Mouse (Mus musculus) embryonic facial prominence, embryonic 10.5 days (tissue): ENCODE results near the gene Bri3. TPM values are rescaled to one million over a fixed set of nuclear protein-coding genes. Genes with fewer than 3 reads are reported as not detected.

Experiments
- DNase-seq: peaks from one replicate; pipeline ENCODE4 v3.0.0-alpha.2; 2017; ENCODE audit warnings: low spot score
- H3K27ac ChIP-seq: fragments of 300-500 bp; sonication (generic); replicated peaks from 2 replicates; pipeline ENCODE4 v1.5.1; 2016; ENCODE audit warnings: mild to moderate bottlenecking
- H3K27me3 ChIP-seq: fragments of 300-500 bp; sonication (generic); replicated peaks from 2 replicates; pipeline ENCODE4 v1.6.1; 2016; ENCODE audit warnings: low read depth, mild to moderate bottlenecking; ENCODE audit not compliant: poor library complexity, severe bottlenecking
- H3K36me3 ChIP-seq: fragments of 300-500 bp; sonication (generic); replicated peaks from 2 replicates; pipeline ENCODE4 v1.6.1; 2016; ENCODE audit warnings: mild to moderate bottlenecking, moderate library complexity
- H3K4me1 ChIP-seq: fragments of 300-500 bp; sonication (generic); 2 replicates; pipeline ENCODE4 v1.6.1; 2016
- H3K4me3 ChIP-seq: fragments of 300-500 bp; sonication (generic); 2 replicates; pipeline ENCODE4 v1.5.1; 2016; ENCODE audit warnings: mild to moderate bottlenecking, moderate library complexity
- H3K9me3 ChIP-seq: fragments of 300-500 bp; sonication (generic); 2 replicates; pipeline ENCODE4 v1.6.1; 2016; ENCODE audit warnings: mild to moderate bottlenecking
- WGBS: fragments of 180-500 bp; shearing (Covaris S2); methylation state at CpG from one replicate; pipeline ENCODE4 v1.1.7; 2016; 5-methylcytosine and 5-hydroxymethylcytosine counted together
- polyA plus RNA-seq: library from polyadenylated mRNA; unstranded; fragments of >200 nt; fragmentation: Nextera tagmentation; extraction: Ambion mirVana; gene quantifications from 2 replicates; pipeline ENCODE4 v1.2.1, GENCODE M21; 2016

The Bri3 gene
- polyA plus RNA-seq, 1 experiment from 2014 or later: 119 TPM

- Histone ChIP-seq H3K4me1 (peaks cover 37% of the 10 kb centered on the region), H3K27ac (no peak overlapping the region), H3K4me3 (no peak overlapping the region), H3K9me3 (no peaks in the 10 kb centered on the region), H3K27me3 (no peaks in the 10 kb centered on the region), H3K36me3 (peaks cover 22% of the 10 kb centered on the region)
- 91% methylated on average over 5 of the region's 5 CpGs for WGBS
- DNase-seq: no peak
Observed at GRCm38 (mm10) chr5:144219936-144220335, 24.3 kb upstream of the Bri3 start.

- Histone ChIP-seq H3K4me3 (no peak overlapping the region), H3K27me3 (no peaks in the 10 kb centered on the region), H3K9me3 (no peaks in the 10 kb centered on the region), H3K4me1 (peaks cover 37% of the 10 kb centered on the region), H3K36me3 (peaks cover 12% of the 10 kb centered on the region), H3K27ac (no peak overlapping the region)
- no peak for DNase-seq
- WGBS: 72% methylated on average over 4 of the region's 4 CpGs
Observed at GRCm38 (mm10) chr5:144221305-144221704, 22.9 kb upstream of the Bri3 start.

- H3K9me3 ChIP-seq: no peaks in the 10 kb centered on the region
- no peaks in the 10 kb centered on the region for H3K27me3 ChIP-seq
- peak overlapping the region; percentile 84 for H3K4me3 ChIP-seq
- peak overlapping the region; percentile 70 for H3K27ac ChIP-seq
- H3K4me1 ChIP-seq: peaks cover 37% of the 10 kb centered on the region
- peak; percentile 17 for DNase-seq
- H3K36me3 ChIP-seq: no peaks in the 10 kb centered on the region
- 4% methylated on average over 25 of the region's 25 CpGs for WGBS
Observed at GRCm38 (mm10) chr5:144222811-144223502, 21.3 kb upstream of the Bri3 start.

GRCm38 (mm10) chr5:144223503-144223862, 20.8 kb upstream of the Bri3 start, which contains the start of gene Tecpr1:
Tecpr1 (minus strand) TSS chr5:144223615.
- Histone ChIP-seq H3K27me3 (no peaks in the 10 kb centered on the region), H3K4me1 (peaks cover 37% of the 10 kb centered on the region), H3K9me3 (no peaks in the 10 kb centered on the region), H3K4me3 (peak within 1 kb of the TSS; percentile 84), H3K27ac (peak within 1 kb of the TSS; percentile 70), H3K36me3 (no peaks in the 10 kb centered on the region)
- under 1% methylated on average over 37 of the region's 37 CpGs for WGBS
- DNase-seq: peak; percentile 96

- no peaks in the 10 kb centered on the region for H3K36me3 ChIP-seq
- H3K9me3 ChIP-seq: no peaks in the 10 kb centered on the region
- H3K4me1 ChIP-seq: peaks cover 34% of the 10 kb centered on the region
- peak overlapping the region; percentile 84 for H3K4me3 ChIP-seq
- peak; percentile 14 for DNase-seq
- peak overlapping the region; percentile 70 for H3K27ac ChIP-seq
- no peaks in the 10 kb centered on the region for H3K27me3 ChIP-seq
- 25% methylated on average over 18 of the region's 18 CpGs for WGBS
Observed at GRCm38 (mm10) chr5:144223899-144224816, 20.1 kb upstream of the Bri3 start.

- no peak for DNase-seq
- Histone ChIP-seq H3K27ac (no peak overlapping the region), H3K4me3 (no peak overlapping the region), H3K4me1 (peaks cover 24% of the 10 kb centered on the region), H3K36me3 (no peaks in the 10 kb centered on the region), H3K27me3 (no peaks in the 10 kb centered on the region), H3K9me3 (peaks cover 3% of the 10 kb centered on the region; the same call in 1 of the 2 replicates)
- WGBS: 24% methylated on average over 11 of the region's 11 CpGs
Observed at GRCm38 (mm10) chr5:144226220-144226619, 18.0 kb upstream of the Bri3 start.

- H3K36me3 ChIP-seq: no peaks in the 10 kb centered on the region
- H3K4me3 ChIP-seq: no peak overlapping the region
- H3K27ac ChIP-seq: no peak overlapping the region
- no peaks in the 10 kb centered on the region for H3K4me1 ChIP-seq
- peaks cover 3% of the 10 kb centered on the region; the same call in 1 of the 2 replicates for H3K9me3 ChIP-seq
- WGBS: 85% methylated on average over 7 of the region's 7 CpGs
- H3K27me3 ChIP-seq: no peaks in the 10 kb centered on the region
- no peak for DNase-seq
Observed at GRCm38 (mm10) chr5:144230216-144230615, 14.0 kb upstream of the Bri3 start.

- no peak for DNase-seq
- Histone ChIP-seq H3K27me3 (no peaks in the 10 kb centered on the region), H3K36me3 (no peaks in the 10 kb centered on the region), H3K27ac (no peak overlapping the region), H3K4me1 (no peaks in the 10 kb centered on the region), H3K4me3 (no peak overlapping the region), H3K9me3 (peaks cover 3% of the 10 kb centered on the region; the same call in 1 of the 2 replicates)
- 59% methylated on average over 1 of the region's 1 CpGs for WGBS
Observed at GRCm38 (mm10) chr5:144231410-144231809, 12.8 kb upstream of the Bri3 start.

GRCm38 (mm10) chr5:144232531-144232930, 11.7 kb upstream of the Bri3 start:
- no peak overlapping the region for H3K27ac ChIP-seq
- H3K36me3 ChIP-seq: no peaks in the 10 kb centered on the region
- H3K4me1 ChIP-seq: no peaks in the 10 kb centered on the region
- H3K9me3 ChIP-seq: peaks cover 3% of the 10 kb centered on the region; the same call in 1 of the 2 replicates
- DNase-seq: no peak
- H3K27me3 ChIP-seq: no peaks in the 10 kb centered on the region
- 85% methylated on average over 5 of the region's 5 CpGs for WGBS
- H3K4me3 ChIP-seq: no peak overlapping the region

GRCm38 (mm10) chr5:144234222-144234621, 10.0 kb upstream of the Bri3 start:
- no peak overlapping the region for H3K27ac ChIP-seq
- H3K36me3 ChIP-seq: no peaks in the 10 kb centered on the region
- peaks cover 3% of the 10 kb centered on the region; the same call in 1 of the 2 replicates for H3K9me3 ChIP-seq
- DNase-seq: no peak
- WGBS: 71% methylated on average over 6 of the region's 6 CpGs
- H3K27me3 ChIP-seq: no peaks in the 10 kb centered on the region
- H3K4me3 ChIP-seq: no peak overlapping the region
- no peaks in the 10 kb centered on the region for H3K4me1 ChIP-seq

GRCm38 (mm10) chr5:144234714-144235113, 9.5 kb upstream of the Bri3 start:
- DNase-seq: no peak
- peaks cover 3% of the 10 kb centered on the region; the same call in 1 of the 2 replicates for H3K9me3 ChIP-seq
- no peaks in the 10 kb centered on the region for H3K36me3 ChIP-seq
- no peaks in the 10 kb centered on the region for H3K27me3 ChIP-seq
- no peak overlapping the region for H3K4me3 ChIP-seq
- WGBS: 89% methylated on average over 7 of the region's 7 CpGs
- no peaks in the 10 kb centered on the region for H3K4me1 ChIP-seq
- H3K27ac ChIP-seq: no peak overlapping the region

- Histone ChIP-seq H3K4me1 (no peaks in the 10 kb centered on the region), H3K27me3 (no peaks in the 10 kb centered on the region), H3K4me3 (no peak overlapping the region), H3K27ac (no peak overlapping the region), H3K36me3 (no peaks in the 10 kb centered on the region), H3K9me3 (no peaks in the 10 kb centered on the region)
- DNase-seq: no peak
- 77% methylated on average over 1 of the region's 1 CpGs for whole genome bisulfite sequencing
Observed at GRCm38 (mm10) chr5:144238969-144239368, 5.3 kb upstream of the Bri3 start.
